25 mouse cellular contexts compared by ENCODE assay signal in genomic region chr16:86524135-86524534, GRCm38 (mm10).
A peak's percentile ranks its signal among the peaks of the same experiment; 100 is the strongest.
DNase-seq lines count a peak whose midpoint lies in the region; ATAC-seq and TF ChIP-seq lines count a peak whose summit lies in the region.
"Had no signal": no experiment of that assay in that cellular context is flagged by ENCODE, and none has a peak within 500 bp of the region (broad histone marks: within the 10 kb centered on the region; RNA-seq: fewer than 3 reads in every experiment).

No protein-coding gene starts in this region.

- DNase-seq in heart, adult 8-10 months (ENCODE audit: low spot score), result no peak
- DNase-seq in kidney, adult 9 months, result no peak
- DNase-seq in midbrain, postnatal 0 days (ENCODE audit: low spot score), result no peak
- no peak for DNase-seq in stomach, postnatal 0 days (ENCODE audit: low spot score)
- no peak for DNase-seq in thymus, postnatal 4 days
- DNase-seq: adrenal gland, postnatal 14 days; cerebellum, adult 11-12 months; cerebellum, postnatal 10 days; gastrocnemius, postnatal 10 days; heart, postnatal 14 days; kidney, adult 2 months; kidney, postnatal 14 days; layer of hippocampus, adult 9-11 months; right cerebral cortex, postnatal 14 days; thymus, adult 2 months; thymus, postnatal 36 days had no signal

- 0 out of 2 replicates have a peak, but pooled peaks have one; percentile 25 for ATAC-seq in heart, embryonic 12.5 days (ENCODE audit: insufficient number of reproducible peaks, low FRiP score)
- 0 out of 2 replicates have a peak, but pooled peaks have one; percentile 36 for ATAC-seq in kidney, embryonic 15.5 days (replicated peaks; ENCODE audit: low FRiP score)
- ATAC-seq in midbrain, postnatal 0 days (ENCODE audit: low FRiP score), result peak; percentile 52; the same call in 1 of the 2 replicates
- ATAC-seq in midbrain, embryonic 16.5 days, result no peak
- ATAC-seq in stomach, postnatal 0 days (ENCODE audit: low FRiP score, low TSS enrichment), result 0 out of 2 replicates have a peak, but pooled peaks have one; percentile 24
- ATAC-seq: forebrain, embryonic 13.5 days; midbrain, embryonic 15.5 days had no signal

- no peak overlapping the region for H3K4me2 ChIP-seq in heart, embryonic 12.5 days
- no peak overlapping the region for H3K4me2 ChIP-seq in kidney, embryonic 15.5 days
- no peak overlapping the region for H3K4me2 ChIP-seq in midbrain, postnatal 0 days (ENCODE audit: low read depth, low read length, poor library complexity, severe bottlenecking)
- no peak overlapping the region for H3K4me2 ChIP-seq in midbrain, embryonic 16.5 days (ENCODE audit: low read length)
- no peak overlapping the region for H3K4me2 ChIP-seq in stomach, postnatal 0 days (replicated peaks; ENCODE audit: low read depth)
- H3K4me2 ChIP-seq: forebrain, embryonic 13.5 days; hindbrain, embryonic 14.5 days; limb, embryonic 13.5 days; liver, embryonic 11.5 days; lung, embryonic 15.5 days; midbrain, embryonic 15.5 days had no signal

- no peak overlapping the region for H3K27ac ChIP-seq in heart, embryonic 12.5 days (ENCODE audit: poor library complexity, severe bottlenecking)
- no peak overlapping the region for H3K27ac ChIP-seq in kidney, embryonic 15.5 days
- H3K27ac ChIP-seq in midbrain, postnatal 0 days (ENCODE audit: low read depth, low read length), result no peak overlapping the region
- no peak overlapping the region for H3K27ac ChIP-seq in midbrain, embryonic 16.5 days (ENCODE audit: low read length)
- H3K27ac ChIP-seq in stomach, postnatal 0 days (replicated peaks), result no peak overlapping the region
- H3K27ac ChIP-seq: forebrain, embryonic 13.5 days; hindbrain, embryonic 14.5 days; limb, embryonic 13.5 days; lung, embryonic 15.5 days; midbrain, embryonic 15.5 days had no signal

- no peaks in the 10 kb centered on the region for H3K4me1 ChIP-seq in heart, embryonic 12.5 days (replicated peaks)
- no peaks in the 10 kb centered on the region for H3K4me1 ChIP-seq in kidney, embryonic 15.5 days
- H3K4me1 ChIP-seq in midbrain, postnatal 0 days (ENCODE audit: insufficient read depth, low read length), result no peaks in the 10 kb centered on the region
- no peaks in the 10 kb centered on the region for H3K4me1 ChIP-seq in midbrain, embryonic 16.5 days (ENCODE audit: control insufficient read depth, insufficient read depth, low read length)
- no peaks in the 10 kb centered on the region for H3K4me1 ChIP-seq in stomach, postnatal 0 days (replicated peaks; ENCODE audit: control insufficient read depth, insufficient read depth)
- H3K4me1 ChIP-seq: forebrain, embryonic 13.5 days; limb, embryonic 13.5 days; lung, embryonic 15.5 days; midbrain, embryonic 15.5 days had no signal

- no peaks in the 10 kb centered on the region for H3K9me3 ChIP-seq in heart, embryonic 12.5 days (replicated peaks)
- H3K9me3 ChIP-seq in kidney, embryonic 15.5 days (replicated peaks), result no peaks in the 10 kb centered on the region
- no peaks in the 10 kb centered on the region for H3K9me3 ChIP-seq in midbrain, postnatal 0 days (ENCODE audit: low read length)
- H3K9me3 ChIP-seq in midbrain, embryonic 16.5 days (replicated peaks; ENCODE audit: control insufficient read depth, low read length, poor library complexity, severe bottlenecking), result no peaks in the 10 kb centered on the region
- no peaks in the 10 kb centered on the region for H3K9me3 ChIP-seq in stomach, postnatal 0 days (ENCODE audit: control insufficient read depth, low read length)
- H3K9me3 ChIP-seq: forebrain, embryonic 13.5 days; limb, embryonic 13.5 days; lung, embryonic 15.5 days; midbrain, embryonic 15.5 days had no signal

- no peak overlapping the region for H3K4me3 ChIP-seq in heart, embryonic 12.5 days
- no peak overlapping the region for H3K4me3 ChIP-seq in kidney, embryonic 15.5 days (replicated peaks)
- no peak overlapping the region for H3K4me3 ChIP-seq in midbrain, postnatal 0 days (ENCODE audit: low read depth, low read length)
- no peak overlapping the region for H3K4me3 ChIP-seq in midbrain, embryonic 16.5 days (ENCODE audit: low read depth, low read length)
- no peak overlapping the region for H3K4me3 ChIP-seq in stomach, postnatal 0 days (ENCODE audit: low read depth, low read length)
- H3K4me3 ChIP-seq: forebrain, embryonic 13.5 days; limb, embryonic 13.5 days; lung, embryonic 15.5 days; midbrain, embryonic 15.5 days had no signal

- no peaks in the 10 kb centered on the region for H3K27me3 ChIP-seq in heart, embryonic 12.5 days (replicated peaks)
- no peaks in the 10 kb centered on the region for H3K27me3 ChIP-seq in kidney, embryonic 15.5 days
- H3K27me3 ChIP-seq in midbrain, postnatal 0 days (ENCODE audit: insufficient read depth, low read length), result no peaks in the 10 kb centered on the region
- H3K27me3 ChIP-seq in midbrain, embryonic 16.5 days (ENCODE audit: control insufficient read depth, insufficient read depth, low read depth, low read length), result no peaks in the 10 kb centered on the region
- H3K27me3 ChIP-seq in stomach, postnatal 0 days (ENCODE audit: control insufficient read depth, insufficient read depth, low read length), result no peaks in the 10 kb centered on the region
- H3K27me3 ChIP-seq: forebrain, embryonic 13.5 days; limb, embryonic 13.5 days; lung, embryonic 15.5 days; midbrain, embryonic 15.5 days had no signal

- TF ChIP-seq CTCF in midbrain, postnatal 0 days (IDR thresholded peaks at IDR 0.05), result no peak
- no peak for TF ChIP-seq CTCF in stomach, postnatal 0 days (IDR thresholded peaks at IDR 0.05; ENCODE audit: low read depth)

- H3K36me3 ChIP-seq in heart, embryonic 12.5 days, result no peaks in the 10 kb centered on the region
- no peaks in the 10 kb centered on the region for H3K36me3 ChIP-seq in kidney, embryonic 15.5 days
- H3K36me3 ChIP-seq in midbrain, postnatal 0 days (ENCODE audit: insufficient read depth, low read length), result no peaks in the 10 kb centered on the region
- H3K36me3 ChIP-seq in midbrain, embryonic 16.5 days (ENCODE audit: control insufficient read depth, insufficient read depth, low read length), result no peaks in the 10 kb centered on the region
- no peaks in the 10 kb centered on the region for H3K36me3 ChIP-seq in stomach, postnatal 0 days (ENCODE audit: control insufficient read depth, insufficient read depth, low read length)
- H3K36me3 ChIP-seq: limb, embryonic 13.5 days; lung, embryonic 15.5 days; midbrain, embryonic 15.5 days had no signal

- 72% methylated on average over 3 of the region's 3 CpGs for WGBS in heart, embryonic 12.5 days
- 96% methylated on average over 3 of the region's 3 CpGs for WGBS in kidney, embryonic 15.5 days
- WGBS in midbrain, postnatal 0 days, result 89% methylated on average over 3 of the region's 3 CpGs
- 87% methylated on average over 3 of the region's 3 CpGs for WGBS in midbrain, embryonic 16.5 days
- 78% methylated on average over 3 of the region's 3 CpGs for WGBS in stomach, postnatal 0 days

- no peak overlapping the region for H3K9ac ChIP-seq in heart, embryonic 12.5 days
- no peak overlapping the region for H3K9ac ChIP-seq in kidney, embryonic 15.5 days
- H3K9ac ChIP-seq in midbrain, postnatal 0 days (replicated peaks; ENCODE audit: low read length, poor library complexity, severe bottlenecking), result no peak overlapping the region
- H3K9ac ChIP-seq in midbrain, embryonic 16.5 days (ENCODE audit: low read depth, low read length), result no peak overlapping the region
- H3K9ac ChIP-seq in stomach, postnatal 0 days (ENCODE audit: low read length), result no peak overlapping the region
- H3K9ac ChIP-seq: forebrain, embryonic 13.5 days; hindbrain, embryonic 14.5 days; limb, embryonic 13.5 days; lung, embryonic 15.5 days; midbrain, embryonic 15.5 days had no signal

- TF ChIP-seq EP300 in stomach, postnatal 0 days (optimal IDR thresholded peaks at IDR 0.05), result no peak
